Mouse (Mus musculus) lung, postnatal 0 days (tissue): ENCODE measurements around the gene Tssc4. TPM values are rescaled to one million over a fixed set of nuclear protein-coding genes. Genes with fewer than 3 reads are reported as not detected.

ENCODE experiments used
- ATAC-seq: fragments of 200-750 bp; cut with Nextera tagmentation; 2 replicates; pipeline ENCODE4 v1.8.0; 2017; ENCODE audit warnings: moderate library complexity
- DNase-seq: peaks from one replicate; pipeline ENCODE4 v3.0.0-alpha.2; 2016; ENCODE audit warnings: low spot score
- H3K27ac ChIP-seq: fragments of 300-500 bp; sonication (generic); 2 replicates; pipeline ENCODE4 v1.5.1; 2014; ENCODE audit warnings: antibody characterized with exemption, mild to moderate bottlenecking, low read length, mixed read lengths
- H3K27me3 ChIP-seq: fragments of 300-500 bp; sonication (generic); replicated peaks from 2 replicates; pipeline ENCODE4 v1.6.1; 2014; ENCODE audit warnings: low read length, mixed read lengths; ENCODE audit not compliant: insufficient read depth
- H3K36me3 ChIP-seq: fragments of 300-500 bp; sonication (generic); 2 replicates; pipeline ENCODE4 v1.6.1; 2014; ENCODE audit warnings: low read length, mixed read lengths; ENCODE audit not compliant: insufficient read depth
- H3K4me1 ChIP-seq: fragments of 300-500 bp; sonication (generic); 2 replicates; pipeline ENCODE4 v1.6.1; 2014; ENCODE audit warnings: antibody characterized with exemption, low read depth, low read length, mixed read lengths; ENCODE audit not compliant: insufficient read depth
- H3K4me2 ChIP-seq: fragments of 300-500 bp; sonication (generic); replicated peaks from 2 replicates; pipeline ENCODE4 v1.6.1; 2014; ENCODE audit warnings: low read depth, mild to moderate bottlenecking, low read length, moderate library complexity, mixed read lengths
- H3K4me3 ChIP-seq: fragments of 300-500 bp; sonication (generic); 2 replicates; pipeline ENCODE4 v1.5.1; 2014; ENCODE audit warnings: low read depth, low read length
- H3K9ac ChIP-seq: fragments of 300-500 bp; sonication (generic); replicated peaks from 2 replicates; pipeline ENCODE4 v1.6.1; 2014; ENCODE audit warnings: low read depth, mild to moderate bottlenecking
- H3K9me3 ChIP-seq: fragments of 300-500 bp; sonication (generic); 2 replicates; pipeline ENCODE4 v1.6.1; 2016; ENCODE audit warnings: low read length, mixed read lengths
- CTCF ChIP-seq: IDR thresholded peaks from 2 replicates; pipeline ENCODE4 v1.5.1; 2016; ENCODE audit warnings: antibody characterized with exemption, mild to moderate bottlenecking
- EP300 ChIP-seq: IDR thresholded peaks from 2 replicates; pipeline ENCODE4 v1.6.1; 2016; ENCODE audit warnings: antibody characterized with exemption, mild to moderate bottlenecking, control low read depth
- WGBS: fragments of 180-500 bp; shearing (Covaris S2); extraction: QIAGEN DNeasy Blood & Tissue Kit; methylation state at CpG from one replicate; pipeline ENCODE4 v1.1.7; 2014; 5-methylcytosine and 5-hydroxymethylcytosine counted together
- polyA plus RNA-seq: library from polyadenylated mRNA; unstranded; fragments of >200 nt; fragmentation: Nextera tagmentation; extraction: Ambion mirVana; gene quantifications from 2 replicates; pipeline ENCODE4 v1.2.1, GENCODE M21; 2015

Tssc4 gene
- polyA plus RNA-seq, 1 experiment from 2014 or later = 52.3 TPM

GRCm38 (mm10) chr7:143100759-143101158, 31.7 kb downstream of the Tssc4 start:
- no peak for DNase-seq

GRCm38 (mm10) chr7:143105258-143105897, 36.3 kb downstream of the Tssc4 start:
- Histone ChIP-seq H3K4me1 (peaks cover 23% of the 10 kb centered on the region; the same call in 1 of the 2 replicates), H3K27ac (no peak overlapping the region), H3K4me2 (no peak overlapping the region), H3K9ac (no peak overlapping the region), H3K4me3 (no peak overlapping the region), H3K9me3 (no peaks in the 10 kb centered on the region), H3K36me3 (no peaks in the 10 kb centered on the region), H3K27me3 (peaks cover 10% of the 10 kb centered on the region)
- ATAC-seq = peak; percentile 32; the same call in 1 of the 2 replicates
- 40% methylated on average over 11 of the region's 11 CpGs for WGBS
- DNase-seq = peak; percentile 67
- TF ChIP-seq CTCF (no peak), EP300 (no peak)

More at GRCm38 (mm10) chr7:143100759-143101158, 31.7 kb downstream of the Tssc4 start:
- no peaks in the 10 kb centered on the region for H3K4me1 ChIP-seq
- no peak overlapping the region for H3K9ac ChIP-seq
- H3K27me3 ChIP-seq = no peaks in the 10 kb centered on the region
- WGBS = 48% methylated on average over 4 of the region's 4 CpGs
- H3K4me2 ChIP-seq = no peak overlapping the region
- no peak for ATAC-seq
- TF ChIP-seq EP300 (no peak), CTCF (no peak)
- H3K4me3 ChIP-seq = no peak overlapping the region
- no peaks in the 10 kb centered on the region for H3K36me3 ChIP-seq
- no peaks in the 10 kb centered on the region for H3K9me3 ChIP-seq
- no peak overlapping the region for H3K27ac ChIP-seq

GRCm38 (mm10) chr7:143106062-143106461, 37.0 kb downstream of the Tssc4 start, which contains the start of gene Kcnq1:
TSS of gene Kcnq1 (plus strand) at chr7:143106362.
- Histone ChIP-seq H3K9ac (peak within 1 kb of the TSS; percentile 26), H3K27me3 (peaks cover 10% of the 10 kb centered on the region), H3K4me2 (peak within 1 kb of the TSS; percentile 87), H3K4me1 (peaks cover 29% of the 10 kb centered on the region; the same call in 1 of the 2 replicates), H3K36me3 (no peaks in the 10 kb centered on the region), H3K27ac (peak within 1 kb of the TSS; percentile 54; the same call in 1 of the 2 replicates), H3K4me3 (peak within 1 kb of the TSS; percentile 45), H3K9me3 (no peaks in the 10 kb centered on the region)
- 69% methylated on average over 4 of the region's 4 CpGs for WGBS
- TF ChIP-seq CTCF = no peak
- TF ChIP-seq EP300 = no peak
- ATAC-seq (no peak), DNase-seq (no peak)

GRCm38 (mm10) chr7:143106672-143107465, 37.8 kb downstream of the Tssc4 start:
- Histone ChIP-seq H3K9me3 (no peaks in the 10 kb centered on the region), H3K27me3 (peaks cover 10% of the 10 kb centered on the region), H3K4me1 (peaks cover 29% of the 10 kb centered on the region; the same call in 1 of the 2 replicates), H3K9ac (peak overlapping the region; percentile 26), H3K4me3 (peak overlapping the region; percentile 45), H3K36me3 (no peaks in the 10 kb centered on the region), H3K4me2 (peak overlapping the region; percentile 87), H3K27ac (peak overlapping the region; percentile 54; the same call in 1 of the 2 replicates)
- TF ChIP-seq EP300 = no peak
- TF ChIP-seq CTCF = peak; percentile 60
- 9% methylated on average over 36 of the region's 57 CpGs for WGBS
- DNase-seq (peak; percentile 69), ATAC-seq (peak; percentile 81)

GRCm38 (mm10) chr7:143108200-143108599, 39.2 kb downstream of the Tssc4 start:
- H3K9ac ChIP-seq = no peak overlapping the region
- DNase-seq (peak; percentile 73), ATAC-seq (peak; percentile 58)
- peak overlapping the region; percentile 77 for H3K27ac ChIP-seq
- peak overlapping the region; percentile 87 for H3K4me2 ChIP-seq
- 18% methylated on average over 5 of the region's 5 CpGs for WGBS
- peaks cover 10% of the 10 kb centered on the region for H3K27me3 ChIP-seq
- H3K4me1 ChIP-seq = peaks cover 29% of the 10 kb centered on the region; the same call in 1 of the 2 replicates
- no peaks in the 10 kb centered on the region for H3K36me3 ChIP-seq
- no peak overlapping the region for H3K4me3 ChIP-seq
- no peak for TF ChIP-seq EP300
- peak; percentile 51 for TF ChIP-seq CTCF
- H3K9me3 ChIP-seq = no peaks in the 10 kb centered on the region
